Mouse (Mus musculus): Measurements from ENCODE around the gene Defa32. TPM values are rescaled to one million over a fixed set of nuclear protein-coding genes. Genes with fewer than 3 reads are reported as not detected.
"Not testable (repeated sequence)": the region's sequence is repeated elsewhere in the genome, so short reads cannot be mapped to it uniquely, and the experiment has no call there.

Defa32 gene
- not detected in 2 replicates for polyA plus RNA-seq (2014; fragmentation: Nextera tagmentation; extraction: Ambion mirVana)

GRCm38 (mm10) chr8:21528732-21529131 is at the start of gene Defa32:
Gene Defa32 (plus strand): TSS chr8:21529032.
- not testable (repeated sequence) for H3K27ac ChIP-seq (ENCODE audit: low read depth, low read length); H3K4me1 ChIP-seq (ENCODE audit: control insufficient read depth, insufficient read depth, low read length); H3K9me3 ChIP-seq (ENCODE audit: control insufficient read depth, low read length); H3K4me2 ChIP-seq (ENCODE audit: low read depth, low read length); H3K36me3 ChIP-seq (ENCODE audit: control insufficient read depth, insufficient read depth, low read length); H3K27me3 ChIP-seq (ENCODE audit: control insufficient read depth, insufficient read depth, low read length); H3K4me3 ChIP-seq (ENCODE audit: low read depth, low read length); ATAC-seq (ENCODE audit: low read depth); H3K9ac ChIP-seq (replicated peaks; ENCODE audit: low read depth, low read length)
- WGBS = no CpG with 5 or more reads among the region's 2 CpGs

- not testable (repeated sequence) for H3K36me3 ChIP-seq (ENCODE audit: control insufficient read depth, insufficient read depth, low read length); H3K27ac ChIP-seq (ENCODE audit: low read depth, low read length); H3K9me3 ChIP-seq (ENCODE audit: control insufficient read depth, low read length); H3K27me3 ChIP-seq (ENCODE audit: control insufficient read depth, insufficient read depth, low read length); H3K4me3 ChIP-seq (ENCODE audit: low read depth, low read length); H3K9ac ChIP-seq (replicated peaks; ENCODE audit: low read depth, low read length); H3K4me2 ChIP-seq (ENCODE audit: low read depth, low read length); ATAC-seq (ENCODE audit: low read depth); H3K4me1 ChIP-seq (ENCODE audit: control insufficient read depth, insufficient read depth, low read length)
- WGBS = no CpG with 5 or more reads among the region's 2 CpGs
These were observed 19.9 kb upstream of the Defa32 start, which contains the start of gene Defa20 for GRCm38 (mm10) chr8:21508958-21509357. Gene Defa20 (plus strand): TSS chr8:21509258.

GRCm38 (mm10) chr8:21565086-21565485 is 36.3 kb downstream of the Defa32 start, which contains the start of gene Defa37:
Gene Defa37 (plus strand): TSS chr8:21565386.
- not testable (repeated sequence) for H3K27ac ChIP-seq (ENCODE audit: low read depth, low read length); H3K9ac ChIP-seq (replicated peaks; ENCODE audit: low read depth, low read length); H3K4me3 ChIP-seq (ENCODE audit: low read depth, low read length); ATAC-seq (ENCODE audit: low read depth); H3K4me1 ChIP-seq (ENCODE audit: control insufficient read depth, insufficient read depth, low read length); H3K4me2 ChIP-seq (ENCODE audit: low read depth, low read length); H3K27me3 ChIP-seq (ENCODE audit: control insufficient read depth, insufficient read depth, low read length); H3K36me3 ChIP-seq (ENCODE audit: control insufficient read depth, insufficient read depth, low read length); H3K9me3 ChIP-seq (ENCODE audit: control insufficient read depth, low read length)
- WGBS = no CpG with 5 or more reads among the region's 1 CpGs

Other genes with a start within 250 kb of the Defa32 start
- not detected in 2 replicates for gene Defa27, start 213.5 kb upstream of the Defa32 start, polyA plus RNA-seq (2014; fragmentation: Nextera tagmentation; extraction: Ambion mirVana)
- not detected in 2 replicates for gene Defa29, start 202.0 kb upstream of the Defa32 start, polyA plus RNA-seq (2014; fragmentation: Nextera tagmentation; extraction: Ambion mirVana)
- not detected in 2 replicates for gene Defa2, start 150.5 kb upstream of the Defa32 start, polyA plus RNA-seq (2014; fragmentation: Nextera tagmentation; extraction: Ambion mirVana)
- not detected in 2 replicates for gene Defa33, start 137.2 kb upstream of the Defa32 start, polyA plus RNA-seq (2014; fragmentation: Nextera tagmentation; extraction: Ambion mirVana)
- not detected in 2 replicates for gene Defa36, start 101.6 kb upstream of the Defa32 start, polyA plus RNA-seq (2014; fragmentation: Nextera tagmentation; extraction: Ambion mirVana)
- gene Gm7849, start 72.5 kb upstream of the Defa32 start, polyA plus RNA-seq (2014; fragmentation: Nextera tagmentation; extraction: Ambion mirVana) = not detected in 2 replicates
- not detected in 2 replicates for gene Defa20, start 19.8 kb upstream of the Defa32 start, polyA plus RNA-seq (2014; fragmentation: Nextera tagmentation; extraction: Ambion mirVana)
- not detected in 2 replicates for gene Defa37, start 36.4 kb downstream of the Defa32 start, polyA plus RNA-seq (2014; fragmentation: Nextera tagmentation; extraction: Ambion mirVana)
- gene Defa28, start 54.0 kb downstream of the Defa32 start, polyA plus RNA-seq (2014; fragmentation: Nextera tagmentation; extraction: Ambion mirVana) = not detected in 2 replicates
- not detected in 2 replicates for gene Gm7861, start 65.5 kb downstream of the Defa32 start, polyA plus RNA-seq (2014; fragmentation: Nextera tagmentation; extraction: Ambion mirVana)
- gene Defa26, start 89.2 kb downstream of the Defa32 start, polyA plus RNA-seq (2014; fragmentation: Nextera tagmentation; extraction: Ambion mirVana) = not detected in 2 replicates
- not detected in 2 replicates for gene Defa17, start 126.7 kb downstream of the Defa32 start, polyA plus RNA-seq (2014; fragmentation: Nextera tagmentation; extraction: Ambion mirVana)
- not detected in 2 replicates for gene Defa34, start 136.8 kb downstream of the Defa32 start, polyA plus RNA-seq (2014; fragmentation: Nextera tagmentation; extraction: Ambion mirVana)
- gene AY761184, start 174.6 kb downstream of the Defa32 start, polyA plus RNA-seq (2014; fragmentation: Nextera tagmentation; extraction: Ambion mirVana) = not detected in 2 replicates
- not detected in 2 replicates for gene Defa24, start 205.5 kb downstream of the Defa32 start, polyA plus RNA-seq (2014; fragmentation: Nextera tagmentation; extraction: Ambion mirVana)

Measured in neural tube, embryonic 14.5 days (tissue).